Mouse (Mus musculus) ES-Bruce4 (cell line): ENCODE measurements at regions not wholly inside any gene's neighbourhood (a gene's known extent, or its start where the extent isn't known, plus 50 kb on each side); places are given as distances from the start of the nearest gene placed in this dataset.

ENCODE experiments used
- CTCF ChIP-seq: IDR thresholded peaks from one replicate; pipeline ENCODE4 v1.8.1; 2011; ENCODE audit warnings: low read depth, low read length
- EP300 ChIP-seq: IDR thresholded peaks from 2 replicates; pipeline ENCODE4 v1.6.1; 2011; ENCODE audit warnings: low read depth, low read length; ENCODE audit not compliant: insufficient read depth
- POLR2A ChIP-seq: IDR thresholded peaks from one replicate; pipeline ENCODE4 v1.8.1; 2011; ENCODE audit warnings: low read length; ENCODE audit not compliant: insufficient read depth

DNA sequence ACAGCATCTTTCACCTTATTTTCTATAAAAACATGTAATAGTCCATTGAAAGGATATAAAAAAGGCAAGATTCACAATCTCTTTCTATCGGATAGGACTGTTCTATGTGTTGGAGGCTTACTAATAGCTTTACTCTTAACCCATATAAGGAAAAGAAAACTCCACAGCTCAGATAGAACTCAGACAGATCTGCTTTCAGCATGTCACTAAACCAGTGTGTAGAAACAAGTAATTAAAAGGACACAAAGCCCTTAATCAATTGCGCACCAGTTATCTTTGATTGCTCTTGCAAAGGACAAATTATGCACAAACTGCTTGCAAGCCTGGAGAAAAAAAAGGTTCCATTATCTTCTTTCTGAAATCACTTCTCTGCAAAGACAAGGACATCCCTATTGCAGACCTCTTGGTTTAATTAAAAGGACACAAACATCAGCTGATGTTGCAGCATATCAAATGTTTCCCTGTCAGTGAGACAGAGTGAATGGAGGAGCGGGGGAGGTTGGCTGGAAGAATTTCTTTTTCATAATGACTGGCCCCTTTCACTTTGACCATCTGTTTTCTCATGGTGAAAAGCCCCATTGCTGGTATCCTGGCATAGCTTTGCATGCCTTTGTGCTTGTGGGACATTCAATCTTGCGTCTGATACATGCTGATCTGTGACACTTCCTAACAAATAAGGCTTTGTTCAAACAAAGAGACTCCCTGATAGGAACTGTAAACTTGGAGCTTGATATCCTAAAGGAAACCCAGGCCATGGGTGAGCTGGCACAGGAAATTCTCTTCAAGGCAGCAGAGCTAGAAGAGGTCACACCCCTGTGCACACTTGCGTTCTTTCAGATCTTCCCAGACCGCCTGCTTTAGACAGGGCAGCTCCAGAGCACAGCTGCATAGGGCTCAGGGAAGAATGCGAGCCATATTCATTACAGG lies 162.8 kb upstream of the Rgmb start:
- no peak for TF ChIP-seq POLR2A
- TF ChIP-seq EP300 = no peak
- no peak for TF ChIP-seq CTCF
